Mouse (Mus musculus) lung, embryonic 14.5 days (tissue): ENCODE measurements around the gene Rnf212. TPM values are rescaled to one million over a fixed set of nuclear protein-coding genes. Genes with fewer than 3 reads are reported as not detected.

Experiments
- ATAC-seq: fragments of 200-750 bp; cut with Nextera tagmentation; 2 replicates; pipeline ENCODE4 v1.8.0; 2017; ENCODE audit warnings: mild to moderate bottlenecking, moderate TSS enrichment, moderate library complexity; ENCODE audit not compliant: insufficient read depth
- DNase-seq: peaks from one replicate; pipeline ENCODE4 v3.0.0-alpha.2; 2015
- H3K27ac ChIP-seq: fragments of 300-500 bp; sonication (generic); 2 replicates; pipeline ENCODE4 v1.5.1; 2014; ENCODE audit warnings: low read depth, mild to moderate bottlenecking, moderate library complexity
- H3K27me3 ChIP-seq: fragments of 300-500 bp; sonication (generic); 2 replicates; pipeline ENCODE4 v1.6.1; 2014; ENCODE audit warnings: low read length, control low read depth; ENCODE audit not compliant: insufficient read depth
- H3K36me3 ChIP-seq: fragments of 300-500 bp; sonication (generic); 2 replicates; pipeline ENCODE4 v1.6.1; 2014; ENCODE audit warnings: control low read depth; ENCODE audit not compliant: insufficient read depth
- H3K4me1 ChIP-seq: fragments of 300-500 bp; sonication (generic); 2 replicates; pipeline ENCODE4 v1.6.1; 2014; ENCODE audit warnings: antibody characterized with exemption, control low read depth; ENCODE audit not compliant: insufficient read depth
- H3K4me2 ChIP-seq: fragments of 300-500 bp; sonication (generic); 2 replicates; pipeline ENCODE4 v1.6.1; 2014; ENCODE audit warnings: mild to moderate bottlenecking
- H3K4me3 ChIP-seq: fragments of 300-500 bp; sonication (generic); 2 replicates; pipeline ENCODE4 v1.5.1; 2014; ENCODE audit warnings: low read depth, low read length
- H3K9ac ChIP-seq: fragments of 300-500 bp; sonication (generic); 2 replicates; pipeline ENCODE4 v1.6.1; 2014
- H3K9me3 ChIP-seq: fragments of 300-500 bp; sonication (generic); 2 replicates; pipeline ENCODE4 v1.6.1; 2016; ENCODE audit warnings: low read depth, low read length, control low read depth
- CTCF ChIP-seq: IDR thresholded peaks from 2 replicates; pipeline ENCODE4 v1.5.1; 2016; ENCODE audit warnings: antibody characterized with exemption, low read depth
- WGBS: fragments of 180-500 bp; shearing (Covaris S2); extraction: QIAGEN DNeasy Blood & Tissue Kit; methylation state at CpG from one replicate; pipeline ENCODE4 v1.1.7; 2014; 5-methylcytosine and 5-hydroxymethylcytosine counted together
- polyA plus RNA-seq: library from polyadenylated mRNA; unstranded; fragments of >200 nt; fragmentation: Nextera tagmentation; extraction: Ambion mirVana; gene quantifications from 2 replicates; pipeline ENCODE4 v1.2.1, GENCODE M21; 2014

Gene Rnf212
- polyA plus RNA-seq, 1 experiment from 2014 or later: not detected

DNA sequence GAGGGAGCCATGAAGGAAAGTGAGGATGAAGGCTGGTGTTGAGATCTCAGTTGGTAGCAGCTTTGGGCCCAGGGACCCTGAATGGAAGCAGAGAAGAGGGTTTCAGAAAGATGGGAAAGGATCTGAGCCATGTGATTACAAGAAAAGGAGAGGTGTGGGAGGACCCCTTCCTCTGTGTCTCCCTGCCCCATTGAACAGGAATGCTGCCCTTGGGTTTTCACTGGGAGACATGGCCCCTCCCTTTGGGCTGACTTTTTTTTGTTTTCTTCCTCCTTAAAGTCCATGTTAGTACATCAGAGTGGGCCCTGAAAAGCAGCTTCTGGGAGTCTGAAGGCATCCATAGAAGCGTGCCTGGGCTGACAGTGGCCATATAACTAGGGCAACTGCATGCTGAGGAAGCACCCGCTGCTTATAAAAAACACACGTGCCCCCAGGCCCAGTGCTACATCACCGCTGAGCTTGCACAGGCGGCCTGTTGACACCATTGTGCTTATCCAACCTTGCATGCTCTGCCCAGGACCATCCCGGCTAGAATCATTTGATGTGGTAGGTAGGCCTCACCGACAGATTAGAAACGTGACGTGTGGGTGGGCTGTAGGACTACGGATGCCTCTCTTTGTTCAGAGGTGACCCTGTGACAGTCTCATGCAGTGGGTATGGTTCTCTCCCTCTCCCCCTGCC, 73.3 kb downstream of the Rnf212 start:
- peak overlapping the region; percentile 85 for H3K27ac ChIP-seq
- H3K4me3 ChIP-seq: no peak overlapping the region
- no peaks in the 10 kb centered on the region for H3K27me3 ChIP-seq
- H3K36me3 ChIP-seq: peaks cover 27% of the 10 kb centered on the region
- 75% methylated on average over 10 of the region's 10 CpGs for WGBS
- TF ChIP-seq CTCF: no peak
- H3K4me2 ChIP-seq: no peak overlapping the region
- no peaks in the 10 kb centered on the region for H3K9me3 ChIP-seq
- no peak for DNase-seq
- ATAC-seq: no peak
- H3K9ac ChIP-seq: no peak overlapping the region
- H3K4me1 ChIP-seq: peaks cover 10% of the 10 kb centered on the region

DNA sequence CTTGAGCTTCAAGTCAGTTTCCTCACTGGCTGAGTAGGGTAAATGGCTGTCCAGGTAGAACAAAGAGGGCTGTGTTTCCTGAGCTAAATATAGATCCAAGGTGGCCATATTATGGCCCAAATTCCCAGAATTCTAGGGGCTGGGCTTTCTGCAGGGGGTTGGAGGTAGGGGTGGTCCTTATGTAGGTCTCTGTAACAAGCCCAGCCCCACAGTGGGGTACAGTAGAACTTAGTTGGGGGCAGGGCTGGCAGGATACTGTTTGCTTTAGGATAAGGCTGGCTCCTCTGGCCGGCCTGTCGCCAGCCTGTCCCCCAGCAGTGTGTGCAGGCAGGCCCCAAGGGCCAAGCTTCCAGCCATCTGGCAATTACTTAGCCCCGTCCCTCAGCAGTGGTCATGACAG, 74.4 kb downstream of the Rnf212 start:
- H3K36me3 ChIP-seq: peaks cover 18% of the 10 kb centered on the region; the same call in 1 of the 2 replicates
- ATAC-seq (peak; percentile 69), DNase-seq (peak; percentile 59)
- no peak overlapping the region for H3K4me3 ChIP-seq
- H3K4me1 ChIP-seq: peaks cover 14% of the 10 kb centered on the region
- no peaks in the 10 kb centered on the region for H3K9me3 ChIP-seq
- TF ChIP-seq CTCF: no peak
- no peaks in the 10 kb centered on the region for H3K27me3 ChIP-seq
- H3K9ac ChIP-seq: no peak overlapping the region
- H3K4me2 ChIP-seq: peak overlapping the region; percentile 30
- WGBS: 19% methylated on average over 3 of the region's 3 CpGs
- H3K27ac ChIP-seq: peak overlapping the region; percentile 85

DNA sequence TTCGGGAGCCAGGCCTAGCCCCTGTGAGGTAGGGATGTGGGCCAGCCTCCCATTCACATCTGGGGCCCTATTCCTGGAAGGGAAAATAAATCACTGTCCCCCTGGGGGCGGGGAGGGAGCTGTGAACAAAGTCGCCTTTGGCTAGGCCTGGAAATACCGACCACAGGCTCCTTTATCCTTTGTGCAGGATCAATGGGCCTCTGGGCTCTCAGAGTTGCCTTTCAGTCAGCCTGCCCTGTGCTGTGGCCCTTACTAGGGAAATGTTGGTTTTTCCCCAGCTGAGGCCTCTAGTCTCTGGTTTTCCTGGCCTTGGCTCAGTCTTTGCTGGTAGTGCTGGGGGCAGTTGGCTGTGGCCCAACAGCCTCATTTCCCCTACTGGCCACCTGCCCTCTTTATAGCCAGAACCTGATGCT, 77.4 kb downstream of the Rnf212 start:
- Histone ChIP-seq H3K4me1 (peaks cover 20% of the 10 kb centered on the region), H3K9me3 (no peaks in the 10 kb centered on the region), H3K27ac (peak overlapping the region; percentile 16; the same call in 1 of the 2 replicates), H3K27me3 (no peaks in the 10 kb centered on the region), H3K4me3 (no peak overlapping the region), H3K4me2 (0 out of 2 replicates have a peak overlapping the region, but pooled peaks have one; percentile 7), H3K36me3 (0 out of 2 replicates have a peak, but pooled peaks cover 2% of the 10 kb centered on the region), H3K9ac (0 out of 2 replicates have a peak overlapping the region, but pooled peaks have one; percentile 6)
- 38% methylated on average over 4 of the region's 4 CpGs for WGBS
- no peak for TF ChIP-seq CTCF
- no peak for DNase-seq
- ATAC-seq: no peak

DNA sequence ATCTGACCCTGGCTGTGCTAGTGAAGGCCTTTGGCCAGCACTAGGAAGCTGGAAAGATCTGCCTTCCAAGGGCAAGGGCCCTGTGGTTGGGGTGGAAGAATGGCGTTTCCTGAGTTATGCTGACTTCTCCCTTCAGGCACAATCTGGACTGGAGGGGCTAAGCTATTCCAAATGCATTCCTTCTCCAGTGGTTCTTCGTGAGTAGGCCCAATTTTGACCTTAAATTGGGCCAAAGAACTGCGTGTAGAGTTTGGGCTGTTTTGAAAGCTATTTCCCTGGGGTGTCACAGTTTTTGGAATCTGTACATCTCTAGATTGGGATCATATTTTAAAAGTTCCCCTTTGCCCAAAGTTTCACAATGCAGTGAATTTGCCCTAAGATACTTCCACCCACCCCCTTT, 78.2 kb downstream of the Rnf212 start:
- H3K4me3 ChIP-seq: no peak overlapping the region
- peaks cover 20% of the 10 kb centered on the region for H3K4me1 ChIP-seq
- no peaks in the 10 kb centered on the region for H3K27me3 ChIP-seq
- no peaks in the 10 kb centered on the region for H3K9me3 ChIP-seq
- no peak overlapping the region for H3K27ac ChIP-seq
- no peak for TF ChIP-seq CTCF
- 81% methylated on average over 3 of the region's 3 CpGs for WGBS
- DNase-seq (no peak), ATAC-seq (no peak)
- peak overlapping the region; percentile 15; the same call in 1 of the 2 replicates for H3K4me2 ChIP-seq
- H3K36me3 ChIP-seq: 0 out of 2 replicates have a peak, but pooled peaks cover 2% of the 10 kb centered on the region
- H3K9ac ChIP-seq: no peak overlapping the region

DNA sequence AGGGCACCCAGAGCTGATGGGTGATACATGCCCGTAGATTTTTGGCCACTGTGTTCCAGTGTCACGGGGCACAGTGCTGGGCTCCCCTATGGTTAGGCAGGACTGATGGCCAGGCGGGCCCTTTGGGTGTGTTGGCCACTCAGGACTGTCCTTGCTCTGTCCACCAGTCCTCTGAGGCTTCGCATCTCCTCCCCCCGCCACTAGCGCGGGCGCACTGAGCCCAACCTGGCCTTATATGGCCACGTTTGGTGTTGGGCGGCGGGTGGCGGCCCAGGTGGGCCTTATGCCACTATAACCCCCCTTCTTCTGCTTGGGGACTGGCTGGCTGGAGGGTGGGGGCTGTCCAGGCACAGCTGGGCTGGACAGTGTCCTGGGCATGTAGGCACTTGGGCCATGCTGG, 78.9 kb downstream of the Rnf212 start:
- Histone ChIP-seq H3K27ac (no peak overlapping the region), H3K9ac (no peak overlapping the region), H3K36me3 (0 out of 2 replicates have a peak, but pooled peaks cover 2% of the 10 kb centered on the region), H3K4me1 (peaks cover 20% of the 10 kb centered on the region), H3K9me3 (no peaks in the 10 kb centered on the region), H3K4me3 (peak overlapping the region; percentile 80; the same call in 1 of the 2 replicates), H3K27me3 (no peaks in the 10 kb centered on the region), H3K4me2 (peak overlapping the region; percentile 75; the same call in 1 of the 2 replicates)
- TF ChIP-seq CTCF: no peak
- DNase-seq (no peak), ATAC-seq (no peak)
- WGBS: 93% methylated on average over 11 of the region's 12 CpGs

DNA sequence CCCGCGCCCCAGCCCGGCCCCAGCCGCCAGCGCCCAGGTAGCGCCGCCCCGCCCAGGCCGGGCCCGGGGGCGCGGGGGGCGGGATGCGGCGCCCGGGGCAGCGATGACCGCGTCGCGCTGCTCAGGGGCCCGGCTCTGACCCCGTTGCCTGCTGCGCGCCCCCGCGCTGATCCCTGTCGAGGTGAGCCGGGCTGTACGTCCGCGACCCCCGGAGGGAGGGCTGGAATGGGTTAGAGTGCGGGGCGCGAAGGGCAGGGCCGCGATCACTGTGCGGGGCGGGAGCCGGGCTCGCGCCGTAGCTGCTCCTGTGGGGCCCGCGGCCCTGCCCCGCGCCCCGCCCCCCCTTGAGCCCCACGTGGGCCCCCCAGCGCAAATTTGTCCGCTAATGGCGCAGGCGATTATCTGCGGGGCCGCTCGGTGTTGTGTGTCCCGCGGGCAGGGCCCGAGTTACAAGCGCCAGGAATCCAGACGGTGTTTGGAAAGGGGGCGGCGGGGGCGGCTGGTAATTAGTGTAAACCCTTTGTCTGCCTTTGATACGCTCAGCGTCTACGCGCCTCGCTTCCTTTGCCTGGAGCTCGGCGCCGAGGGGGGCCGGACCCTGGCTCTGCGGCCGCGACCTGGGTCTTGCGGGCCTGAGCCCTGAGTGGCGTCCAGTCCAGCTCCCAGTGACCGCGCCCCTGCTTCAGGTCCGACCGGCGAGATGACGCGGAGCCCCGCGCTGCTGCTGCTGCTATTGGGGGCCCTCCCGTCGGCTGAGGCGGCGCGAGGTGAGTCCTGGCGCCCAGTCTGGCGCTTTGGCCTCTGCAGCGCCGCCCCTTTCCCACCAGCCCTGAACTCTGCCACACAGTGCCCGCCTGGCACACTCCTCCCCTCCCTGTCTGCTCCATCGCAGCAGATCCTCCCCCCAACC, 80.2 kb downstream of the Rnf212 start:
- H3K9ac ChIP-seq: peak overlapping the region; percentile 80
- no peak for TF ChIP-seq CTCF
- DNase-seq (peak; percentile 61), ATAC-seq (peak; percentile 63)
- H3K4me2 ChIP-seq: peak overlapping the region; percentile 75
- H3K36me3 ChIP-seq: 0 out of 2 replicates have a peak, but pooled peaks cover 2% of the 10 kb centered on the region
- H3K27ac ChIP-seq: peak overlapping the region; percentile 69
- H3K9me3 ChIP-seq: no peaks in the 10 kb centered on the region
- H3K4me1 ChIP-seq: peaks cover 20% of the 10 kb centered on the region
- under 1% methylated on average over 93 of the region's 99 CpGs for WGBS
- H3K27me3 ChIP-seq: no peaks in the 10 kb centered on the region
- H3K4me3 ChIP-seq: peak overlapping the region; percentile 80
